Mouse (Mus musculus): ENCODE measurements around the gene 4930568D16Rik. TPM values are rescaled to one million over a fixed set of nuclear protein-coding genes. Genes with fewer than 3 reads are reported as not detected.

4930568D16Rik gene
- total and polyA plus RNA-seq, 3 experiments, result not detected

DNA sequence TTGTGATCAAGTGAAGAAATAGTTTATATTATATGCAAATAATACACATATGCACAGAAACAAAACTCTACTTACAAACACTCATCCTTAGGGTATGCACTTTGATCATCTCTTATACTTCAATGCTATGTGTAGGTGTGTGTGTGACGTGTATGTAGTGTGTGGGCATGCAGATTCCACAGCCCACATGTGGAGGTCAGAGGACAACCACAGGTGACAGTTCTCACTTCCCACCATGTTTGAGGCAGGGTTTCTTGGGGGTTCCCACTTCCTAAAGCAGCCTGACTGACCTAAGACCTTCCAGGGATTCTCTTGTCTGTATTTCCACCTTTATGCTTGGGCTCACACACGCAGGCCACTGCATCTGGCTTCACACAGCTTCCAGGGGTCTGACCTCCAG lies 44.7 kb upstream of the 4930568D16Rik start:
- Histone ChIP-seq H3K4me1 (ENCODE audit: control insufficient read depth in 1 of 2, insufficient read depth in 2 of 2) (peaks cover 11 to 43% of the 10 kb centered on the region in 2 experiments), H3K4me2 (ENCODE audit: insufficient read depth, low read depth, poor library complexity, severe bottlenecking) (no peak overlapping the region), H3K27ac (ENCODE audit: insufficient read depth, low read depth) (no peak overlapping the region), H3K27me3 (replicated peaks) (no peaks in the 10 kb centered on the region), H3K9ac (ENCODE audit: insufficient read depth, low read depth) (no peak overlapping the region), H3K79me2 (replicated peaks; ENCODE audit: control insufficient read depth, extremely low read depth, insufficient read depth, poor library complexity, severe bottlenecking) (no peaks in the 10 kb centered on the region), H3K9me3 (replicated peaks; ENCODE audit: low read length) (no peaks in the 10 kb centered on the region), H3K4me3 (replicated peaks in 1 of 3; ENCODE audit: low read depth in 2 of 3, low read length in 2 of 3, poor library complexity in 1 of 3) (no peak overlapping the region), H3K36me3 (replicated peaks in 1 of 2; ENCODE audit: control insufficient read depth in 1 of 2, insufficient read depth in 1 of 2, low read length in 1 of 2) (peaks cover 64 to 81% of the 10 kb centered on the region in 2 experiments)
- TF ChIP-seq GABPA (IDR thresholded peaks at IDR 0.05; ENCODE audit: insufficient replicate concordance, low read depth, low read length) (no peak), E2F4 (IDR thresholded peaks at IDR 0.05; ENCODE audit: insufficient replicate concordance, low read depth, low read length) (no peak), JUN (IDR thresholded peaks at IDR 0.05; ENCODE audit: insufficient read depth, low read depth, low read length) (no peak), SIN3A (IDR thresholded peaks at IDR 0.05; ENCODE audit: low read length) (no peak), ZC3H11A (IDR thresholded peaks at IDR 0.05; ENCODE audit: low read depth, low read length) (no peak), POLR2A (IDR thresholded peaks at IDR 0.05; ENCODE audit: low read depth, low read length) (no peak)
- in situ Hi-C loops (cut with MboI; ENCODE audit: low pct_ligation_motif_present, low pct_unique_long_range_greater_than_20kb, low sequenced_read_pairs), result no loop called here
- DNase-seq (ENCODE audit: extremely low read depth), result no peak
- dilution Hi-C loops (cut with MboI; ENCODE audit: extremely low pct_ligation_motif_present, extremely low pct_unique_long_range_greater_than_20kb, low sequenced_read_pairs), result no loop called here

DNA sequence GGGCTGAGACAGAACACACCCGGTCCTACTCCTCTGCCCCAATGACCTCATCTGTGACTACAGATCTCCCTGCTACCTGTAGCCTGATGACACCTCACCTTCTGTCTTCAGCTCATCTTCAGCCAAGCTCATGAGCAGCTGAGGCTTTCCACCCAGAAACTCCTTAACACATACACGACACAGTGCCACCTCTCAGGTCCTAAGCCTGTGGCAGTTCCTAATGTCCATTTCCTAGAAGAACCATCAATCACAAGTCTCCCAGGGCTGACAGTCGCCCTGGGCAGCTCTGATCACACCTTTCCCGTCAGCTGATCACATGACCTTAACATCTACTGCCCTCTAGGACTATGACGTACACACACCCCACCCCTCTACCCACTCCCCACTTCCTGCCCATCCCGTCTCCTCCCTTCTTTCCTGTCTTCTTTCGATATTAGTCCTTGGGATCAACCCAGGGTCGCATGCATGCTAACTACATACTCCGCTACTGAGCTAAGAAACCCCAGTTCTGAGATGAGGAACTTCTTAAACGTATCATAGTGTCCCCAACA lies 44.2 kb upstream of the 4930568D16Rik start:
- no peak overlapping the region for H3K4me3 ChIP-seq (replicated peaks in 1 of 3; ENCODE audit: low read depth in 2 of 3, low read length in 2 of 3, poor library complexity in 1 of 3)
- in situ Hi-C loops (cut with MboI; ENCODE audit: low pct_ligation_motif_present, low pct_unique_long_range_greater_than_20kb, low sequenced_read_pairs), result no loop called here
- DNase-seq (ENCODE audit: extremely low read depth), result no peak

DNA sequence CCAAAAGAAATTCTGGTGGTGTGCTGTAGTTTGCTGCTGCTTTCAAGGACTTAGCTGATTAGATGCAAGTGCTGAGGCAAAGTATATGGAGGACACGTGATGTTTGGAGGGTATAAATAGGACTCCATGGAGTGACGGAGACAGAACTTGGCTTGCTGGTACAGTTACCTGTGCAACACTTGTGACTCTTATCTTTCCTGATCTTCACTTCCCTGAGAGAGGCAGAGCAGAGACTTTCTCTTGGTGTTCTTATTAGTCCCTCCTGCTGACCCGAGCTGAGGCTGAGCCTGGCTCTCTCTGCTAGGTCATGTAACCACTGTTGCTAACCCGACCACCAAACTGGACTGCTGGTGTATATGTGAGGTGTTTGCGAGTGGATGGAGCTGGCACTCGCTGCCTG lies 41.9 kb upstream of the 4930568D16Rik start:
- DNase-seq (ENCODE audit: extremely low read depth), result no peak
- Histone ChIP-seq H3K4me2 (ENCODE audit: insufficient read depth, low read depth, poor library complexity, severe bottlenecking) (no peak overlapping the region), H3K9me3 (replicated peaks; ENCODE audit: low read length) (no peaks in the 10 kb centered on the region), H3K4me1 (ENCODE audit: control insufficient read depth in 1 of 2, insufficient read depth in 2 of 2) (peaks cover 0 to 17% of the 10 kb centered on the region in 2 experiments; a peak in 2 of 4 replicates), H3K36me3 (replicated peaks in 1 of 2; ENCODE audit: control insufficient read depth in 1 of 2, insufficient read depth in 1 of 2, low read length in 1 of 2) (peaks cover 79 to 93% of the 10 kb centered on the region in 2 experiments), H3K4me3 (replicated peaks in 1 of 3; ENCODE audit: low read depth in 2 of 3, low read length in 2 of 3, poor library complexity in 1 of 3) (no peak overlapping the region), H3K27ac (ENCODE audit: insufficient read depth, low read depth) (no peak overlapping the region), H3K79me2 (replicated peaks; ENCODE audit: control insufficient read depth, extremely low read depth, insufficient read depth, poor library complexity, severe bottlenecking) (no peaks in the 10 kb centered on the region), H3K9ac (ENCODE audit: insufficient read depth, low read depth) (no peak overlapping the region), H3K27me3 (replicated peaks) (no peaks in the 10 kb centered on the region)
- dilution Hi-C loops (cut with MboI; ENCODE audit: extremely low pct_ligation_motif_present, extremely low pct_unique_long_range_greater_than_20kb, low sequenced_read_pairs), result no loop called here
- in situ Hi-C loops (cut with MboI; ENCODE audit: low pct_ligation_motif_present, low pct_unique_long_range_greater_than_20kb, low sequenced_read_pairs), result no loop called here
- no peak for TF ChIP-seq NELFE (IDR thresholded peaks at IDR 0.05; ENCODE audit: low read depth, low read length)
- no peak for TF ChIP-seq ZNF384 (IDR thresholded peaks at IDR 0.05; ENCODE audit: low read depth, low read length)
- no peak for TF ChIP-seq HCFC1 (IDR thresholded peaks at IDR 0.05; ENCODE audit: low read depth, low read length)
- TF ChIP-seq SIN3A (IDR thresholded peaks at IDR 0.05; ENCODE audit: low read length), result no peak
- TF ChIP-seq SMC3 (IDR thresholded peaks at IDR 0.05; ENCODE audit: low read depth, low read length), result no peak
- no peak for TF ChIP-seq JUND (conservative IDR thresholded peaks at IDR 0.05; ENCODE audit: low read depth, low read length)
- TF ChIP-seq BHLHE40 (IDR thresholded peaks at IDR 0.05; ENCODE audit: low read depth, low read length), result no peak

More for the DNA sequence above, 44.2 kb upstream of the 4930568D16Rik start:
- no peak overlapping the region for H3K27ac ChIP-seq (ENCODE audit: insufficient read depth, low read depth)
- no peak overlapping the region for H3K4me2 ChIP-seq (ENCODE audit: insufficient read depth, low read depth, poor library complexity, severe bottlenecking)
- TF ChIP-seq IRF4 (IDR thresholded peaks at IDR 0.05; ENCODE audit: low read depth, low read length) (no peak), USF1 (IDR thresholded peaks at IDR 0.05; ENCODE audit: low read depth, low read length) (no peak), MEF2A (IDR thresholded peaks at IDR 0.05; ENCODE audit: borderline replicate concordance, low read depth, low read length) (no peak), E2F4 (IDR thresholded peaks at IDR 0.05; ENCODE audit: insufficient replicate concordance, low read depth, low read length) (no peak), HCFC1 (IDR thresholded peaks at IDR 0.05; ENCODE audit: low read depth, low read length) (no peak)
- H3K9me3 ChIP-seq (replicated peaks; ENCODE audit: low read length), result no peaks in the 10 kb centered on the region
- H3K36me3 ChIP-seq (replicated peaks in 1 of 2; ENCODE audit: control insufficient read depth in 1 of 2, insufficient read depth in 1 of 2, low read length in 1 of 2), result peaks cover 68 to 86% of the 10 kb centered on the region in 2 experiments
- dilution Hi-C loops (cut with MboI; ENCODE audit: extremely low pct_ligation_motif_present, extremely low pct_unique_long_range_greater_than_20kb, low sequenced_read_pairs), result no loop called here
- peaks cover 6 to 38% of the 10 kb centered on the region in 2 experiments for H3K4me1 ChIP-seq (ENCODE audit: control insufficient read depth in 1 of 2, insufficient read depth in 2 of 2)
- H3K79me2 ChIP-seq (replicated peaks; ENCODE audit: control insufficient read depth, extremely low read depth, insufficient read depth, poor library complexity, severe bottlenecking), result no peaks in the 10 kb centered on the region
- H3K9ac ChIP-seq (ENCODE audit: insufficient read depth, low read depth), result no peak overlapping the region
- no peaks in the 10 kb centered on the region for H3K27me3 ChIP-seq (replicated peaks)

Data from CH12.LX (cell line).